Mouse (Mus musculus) monocyte, adult 59 days (primary cell): ENCODE results near the gene Gm10354. TPM values are rescaled to one million over a fixed set of nuclear protein-coding genes. Genes with fewer than 3 reads are reported as not detected.

Source experiments
- total RNA-seq, 2 experiments: library from RNA; stranded (reverse); gene quantifications; one replicate each; pipeline ENCODE4 v1.2.4; 2023

The Gm10354 gene
- not detected for total RNA-seq

DNA sequence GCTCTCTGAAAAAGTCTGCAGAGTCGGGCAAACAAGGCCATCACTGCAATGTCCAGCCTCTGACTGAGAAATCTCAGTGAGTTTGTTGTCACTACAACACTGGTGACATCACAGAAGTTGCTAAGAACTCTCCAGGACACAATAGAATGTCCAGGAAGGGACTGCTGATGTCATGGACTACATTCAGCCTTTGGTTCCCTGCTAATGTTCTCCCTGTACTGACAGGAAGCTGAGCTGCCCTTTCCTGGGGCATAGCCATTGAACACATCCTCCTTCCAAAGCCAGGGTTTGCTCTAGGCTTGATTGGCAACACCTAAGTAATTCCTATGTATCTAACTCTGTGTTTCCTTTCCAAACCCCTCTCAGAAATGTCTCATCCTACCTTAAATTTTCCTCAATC is at the start of gene Gm10354:
Gene Gm10354 (minus strand): TSS at position 101 of the 400 bp plus-strand sequence.

DNA sequence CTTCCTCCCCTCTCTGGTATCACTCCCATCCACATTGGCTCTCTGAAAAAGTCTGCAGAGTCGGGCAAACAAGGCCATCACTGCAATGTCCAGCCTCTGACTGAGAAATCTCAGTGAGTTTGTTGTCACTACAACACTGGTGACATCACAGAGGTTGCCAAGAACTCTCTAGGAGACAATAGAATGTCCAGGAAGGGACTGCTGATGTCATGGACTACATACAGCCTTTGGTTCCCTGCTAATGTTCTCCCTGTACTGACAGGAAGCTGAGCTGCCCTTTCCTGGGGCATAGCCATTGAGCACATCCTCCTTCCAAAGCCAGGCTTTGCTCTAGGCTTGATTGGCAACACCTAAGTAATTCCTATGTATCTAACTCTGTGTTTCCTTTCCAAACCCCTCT is 40.4 kb downstream of the Gm10354 start, which contains the start of gene Speer4e:
Gene Speer4e (minus strand): TSS at position 101 of the 400 bp plus-strand sequence.

Other genes starting within 250 kb of the Gm10354 start
- not detected for gene Gm9758, start 64.0 kb downstream of the Gm10354 start, total RNA-seq
- gene Speer4e, start 40.5 kb downstream of the Gm10354 start, total RNA-seq, result not detected
- gene Gm17019, start 54.1 kb upstream of the Gm10354 start, total RNA-seq, result not detected